Mouse (Mus musculus) heart, postnatal 14 days (tissue): ENCODE data around the gene Samd4. TPM values are rescaled to one million over a fixed set of nuclear protein-coding genes. Genes with fewer than 3 reads are reported as not detected.

ENCODE experiments used
- DNase-seq, 2 experiments: peaks; one replicate each; pipeline ENCODE4 v3.0.0; 2021 to 2022
- intact Hi-C: fragments of 180-260 bp; cut with DNase I; formaldehyde crosslinking; loops from one replicate; pipeline ENCODE4 v1.15.1; 2025
- total RNA-seq, 2 experiments: library from RNA; stranded (reverse); gene quantifications; 2 replicates each; pipeline ENCODE4 v1.2.3; 2021

Gene Samd4
- total RNA-seq, 2 experiments from 2014 or later = 53.4 to 54.8 TPM

- intact Hi-C loops = no loop called here
- DNase-seq = no peak
Observed at GRCm38 (mm10) chr14:46902498-46903087, 19.9 kb downstream of the Samd4 start.

GRCm38 (mm10) chr14:46904276-46904675 lies 21.6 kb downstream of the Samd4 start:
- intact Hi-C loops = no loop called here
- DNase-seq = no peak

- intact Hi-C loops = no loop called here
- DNase-seq = no peak
Observed at GRCm38 (mm10) chr14:46908858-46909257, 26.2 kb downstream of the Samd4 start.

DNA sequence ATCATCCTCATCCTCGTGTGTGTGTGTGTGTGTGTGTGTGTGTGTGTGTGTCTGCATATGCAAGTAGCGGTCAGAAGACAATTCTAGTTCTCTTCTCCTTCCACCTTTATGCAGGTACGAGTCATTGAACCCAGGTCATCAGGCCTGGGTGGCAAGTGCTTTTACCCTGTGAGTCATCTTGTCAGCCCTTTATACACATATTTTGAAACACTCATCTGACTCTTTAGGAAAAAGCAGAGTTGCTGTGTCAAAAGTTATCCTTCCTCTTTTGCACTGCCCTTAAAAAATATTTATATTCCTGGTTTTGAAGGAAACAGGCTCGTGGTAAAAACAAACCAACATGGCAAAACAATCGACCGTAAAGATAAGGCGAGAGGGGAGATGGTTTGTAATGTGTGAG lies 29.8 kb downstream of the Samd4 start:
- intact Hi-C loops = no loop called here
- DNase-seq = no peak

DNA sequence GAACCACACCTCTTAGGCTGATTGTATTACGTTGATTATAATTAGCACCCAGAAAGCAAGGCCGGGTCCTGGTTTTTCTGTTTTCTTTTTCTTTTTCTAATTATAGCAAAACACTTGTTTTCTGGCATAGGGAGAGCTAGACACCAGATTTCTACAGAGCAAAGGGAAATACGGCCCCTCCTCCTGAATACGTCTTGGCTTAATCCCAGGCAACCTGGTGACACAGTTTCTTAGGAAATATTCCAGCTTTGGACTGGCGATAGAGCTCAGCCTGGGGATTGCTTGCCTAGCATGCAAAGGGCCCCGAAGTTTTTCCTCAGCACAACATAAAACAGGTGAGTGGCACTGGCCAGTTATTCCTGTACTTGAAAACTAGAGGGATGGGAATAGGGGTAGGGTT lies 31.7 kb downstream of the Samd4 start:
- peak; percentile 19 to 38 for DNase-seq
- intact Hi-C loops = no loop called here

GRCm38 (mm10) chr14:46915555-46915954 lies 32.9 kb downstream of the Samd4 start:
- intact Hi-C loops = no loop called here
- no peak for DNase-seq

GRCm38 (mm10) chr14:46916581-46916980 lies 33.9 kb downstream of the Samd4 start:
- intact Hi-C loops = no loop called here
- DNase-seq = no peak

GRCm38 (mm10) chr14:46917136-46917535 lies 34.5 kb downstream of the Samd4 start:
- intact Hi-C loops = no loop called here
- no peak for DNase-seq

DNA sequence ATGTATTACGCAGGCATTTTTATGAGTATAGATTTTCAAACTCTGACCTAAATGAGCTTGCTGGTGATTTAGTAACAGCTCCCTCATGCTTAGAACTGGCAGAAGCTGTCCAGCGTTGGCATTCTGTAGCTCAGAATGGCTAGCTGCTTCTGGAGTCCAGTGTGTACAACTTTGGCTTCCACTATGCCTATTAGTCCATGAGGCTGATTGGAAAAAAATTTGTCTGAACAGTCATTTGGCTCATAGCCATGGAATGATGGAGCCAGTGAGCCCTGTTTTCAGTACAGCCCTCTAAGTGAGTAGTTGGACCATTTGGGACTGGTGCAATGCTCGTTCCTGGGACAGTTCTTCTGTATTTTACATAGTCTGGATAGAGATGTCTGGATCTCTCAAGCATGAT lies 34.9 kb downstream of the Samd4 start:
- DNase-seq = no peak
- intact Hi-C loops = no loop called here

DNA sequence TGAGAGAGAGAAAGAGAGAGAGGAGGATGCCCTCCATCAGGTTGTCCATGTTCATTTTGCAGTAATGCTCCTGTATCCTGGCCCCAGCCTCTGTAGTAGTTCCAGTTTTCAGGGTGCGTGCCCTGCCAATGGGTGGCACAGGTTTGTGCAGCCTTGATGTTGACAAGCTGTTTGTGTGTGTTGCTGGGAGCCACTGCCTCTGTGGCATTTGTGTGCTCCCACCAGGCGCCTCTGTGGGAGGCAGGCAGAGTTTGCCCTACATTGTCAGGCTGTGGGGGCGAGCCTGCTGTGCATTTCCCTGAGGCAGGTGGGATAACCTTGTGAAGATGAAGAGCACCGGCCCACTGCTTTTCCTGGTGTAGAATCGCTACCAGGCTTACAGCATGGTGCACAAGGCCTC lies 37.8 kb downstream of the Samd4 start:
- intact Hi-C loops = loop anchor here (5.0 kb wide), 1 partner anchor 33 kb away; no protein-coding TSS in a partner anchor
- DNase-seq = no peak

DNA sequence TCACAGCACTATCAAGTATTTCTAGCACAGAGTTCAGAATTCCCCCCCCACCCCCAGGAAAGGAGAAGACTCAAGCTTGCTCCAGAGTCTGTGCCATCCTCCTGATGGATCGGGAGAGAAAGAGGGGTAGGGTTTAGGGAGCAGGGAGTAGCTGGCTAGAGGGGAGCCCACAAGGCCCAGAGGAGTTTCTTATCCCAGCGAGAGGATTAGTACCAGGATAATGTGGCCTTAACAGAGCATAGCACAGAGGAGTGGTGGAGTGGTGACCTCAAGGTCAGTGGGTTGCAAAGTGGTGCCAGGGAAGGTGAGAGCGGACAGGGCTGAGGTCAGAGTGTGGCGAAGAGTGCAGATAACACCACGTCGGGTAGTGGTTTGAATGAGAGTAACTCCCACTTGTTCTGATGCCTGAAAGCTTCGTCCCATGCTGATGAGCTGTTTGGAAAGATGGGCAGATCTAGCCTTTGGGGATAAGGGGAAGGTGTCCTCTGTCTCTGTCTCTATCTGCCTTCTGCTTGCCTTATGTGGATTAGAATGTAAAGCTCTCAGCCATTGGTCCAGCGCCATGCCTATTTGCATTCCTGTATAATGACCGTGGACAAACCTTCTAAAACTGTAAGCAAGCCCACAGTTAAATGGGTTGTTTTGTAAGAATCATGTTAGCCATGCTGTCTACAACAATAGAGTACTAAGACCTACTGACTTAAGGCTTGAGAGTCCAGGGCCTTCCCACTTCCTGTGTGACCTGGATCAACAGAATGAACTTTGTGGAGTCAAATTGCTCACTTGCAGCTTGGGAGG lies 38.7 kb downstream of the Samd4 start:
- DNase-seq = no peak
- intact Hi-C loops = loop anchor here (5.0 kb wide), 1 partner anchor 34 kb away; no protein-coding TSS in a partner anchor

DNA sequence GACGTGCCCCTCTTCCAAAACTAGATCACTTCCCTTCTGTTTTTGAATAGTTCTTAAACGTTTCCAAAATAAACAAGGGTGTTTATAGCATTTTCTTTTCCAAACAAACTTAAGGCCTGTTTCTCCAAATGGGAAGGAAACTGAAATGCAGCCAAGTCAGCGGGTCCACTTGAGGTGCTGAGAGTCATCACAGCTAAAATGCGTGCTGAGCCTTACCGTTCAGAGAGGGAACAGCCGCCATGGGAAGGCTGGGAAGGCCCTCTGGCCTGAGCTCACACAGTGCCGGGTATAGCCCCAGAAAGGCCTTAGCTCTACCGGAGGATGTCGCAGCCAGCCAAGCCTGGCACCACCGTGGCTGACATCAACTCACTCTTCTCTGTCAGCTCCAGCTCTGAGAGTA lies 41.3 kb downstream of the Samd4 start:
- intact Hi-C loops = loop anchor here (5.0 kb wide), 1 partner anchor 37 kb away; no protein-coding TSS in a partner anchor
- peak; percentile 36 to 42 for DNase-seq

DNA sequence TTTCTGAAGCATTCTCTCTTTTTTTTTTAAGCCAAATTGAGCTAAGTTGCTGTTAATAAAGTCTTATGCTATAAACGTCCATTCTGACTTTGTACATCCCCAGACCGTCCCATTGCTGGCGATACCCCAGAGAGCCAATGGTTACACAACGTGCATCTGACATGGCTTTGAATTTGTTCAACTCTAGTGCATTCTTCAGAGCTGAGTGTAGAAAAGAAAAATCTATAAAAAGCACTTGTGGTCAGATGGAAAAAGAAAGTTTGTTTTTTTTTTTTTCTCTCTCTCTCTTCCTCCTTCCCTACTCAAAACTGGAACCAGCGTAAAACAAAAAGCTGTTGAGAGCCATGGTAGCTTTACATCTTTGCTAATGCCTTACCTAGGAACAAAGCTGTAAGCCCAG lies 41.8 kb downstream of the Samd4 start:
- DNase-seq = no peak

DNA sequence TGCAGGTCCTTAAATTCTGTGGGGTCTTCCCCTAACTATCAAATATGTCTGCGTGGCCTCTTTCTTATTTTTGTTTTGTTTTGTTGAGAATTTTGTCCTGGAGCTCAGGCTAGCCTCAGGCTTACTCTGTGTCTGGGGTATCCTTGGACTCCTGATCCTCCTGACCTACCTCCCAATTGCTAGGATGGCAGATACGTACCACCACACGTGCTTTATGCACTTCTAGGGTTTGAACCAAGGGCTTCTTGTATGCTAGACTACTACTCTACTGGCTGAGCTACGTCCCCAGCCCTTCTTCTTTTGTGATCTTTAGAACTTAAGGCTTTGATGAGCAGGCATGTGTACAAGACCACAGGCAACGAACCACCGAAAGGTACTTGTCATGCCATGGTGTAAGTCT lies 45.9 kb downstream of the Samd4 start:
- DNase-seq = no peak
- intact Hi-C loops = no loop called here

More for the DNA sequence above, 41.8 kb downstream of the Samd4 start:
- intact Hi-C loops = loop anchor here (5.0 kb wide), 1 partner anchor 37 kb away; no protein-coding TSS in a partner anchor

DNA sequence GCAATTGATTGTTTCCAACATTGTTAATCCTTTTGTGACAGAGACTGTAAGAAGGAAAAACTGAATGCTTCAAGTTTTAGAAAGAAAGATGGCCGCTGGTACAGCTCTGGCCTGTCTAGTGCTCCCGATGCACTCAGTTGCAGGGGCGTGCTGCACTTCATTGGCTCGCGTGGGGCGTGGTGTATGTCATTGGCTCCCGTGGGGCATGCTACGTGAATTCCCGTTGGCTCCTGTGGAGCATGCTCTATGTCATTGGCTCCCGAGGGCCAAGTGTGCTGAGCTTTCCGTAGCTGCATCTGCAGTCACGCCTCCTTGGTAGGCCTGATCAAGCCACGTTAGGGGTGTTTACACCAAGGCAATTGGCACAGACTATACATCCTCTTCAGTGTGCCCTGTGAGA lies 49.5 kb downstream of the Samd4 start:
- intact Hi-C loops = no loop called here
- DNase-seq = no peak

DNA sequence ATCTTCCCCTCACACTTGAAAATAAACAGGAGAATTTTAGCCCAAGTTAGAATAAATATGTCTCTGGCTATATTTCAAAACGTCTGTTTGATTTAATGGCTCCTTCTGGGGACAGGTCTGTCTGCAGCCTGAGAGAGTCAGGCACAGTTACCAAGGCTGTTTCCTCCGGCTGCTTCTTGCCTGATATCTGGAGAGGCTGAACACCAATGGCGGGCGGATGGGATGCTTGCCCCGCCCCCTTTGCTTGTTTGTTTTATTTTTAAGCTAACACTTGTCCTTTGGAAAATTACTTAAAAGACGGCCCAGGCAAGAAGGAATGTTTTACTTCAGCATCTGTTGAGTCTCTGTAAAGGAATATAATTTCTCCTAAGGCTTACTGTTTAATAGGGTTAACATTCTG lies 50.1 kb downstream of the Samd4 start:
- intact Hi-C loops = no loop called here
- DNase-seq = no peak

- intact Hi-C loops = no loop called here
Observed at GRCm38 (mm10) chr14:46941077-46941476, 58.4 kb downstream of the Samd4 start.

DNA sequence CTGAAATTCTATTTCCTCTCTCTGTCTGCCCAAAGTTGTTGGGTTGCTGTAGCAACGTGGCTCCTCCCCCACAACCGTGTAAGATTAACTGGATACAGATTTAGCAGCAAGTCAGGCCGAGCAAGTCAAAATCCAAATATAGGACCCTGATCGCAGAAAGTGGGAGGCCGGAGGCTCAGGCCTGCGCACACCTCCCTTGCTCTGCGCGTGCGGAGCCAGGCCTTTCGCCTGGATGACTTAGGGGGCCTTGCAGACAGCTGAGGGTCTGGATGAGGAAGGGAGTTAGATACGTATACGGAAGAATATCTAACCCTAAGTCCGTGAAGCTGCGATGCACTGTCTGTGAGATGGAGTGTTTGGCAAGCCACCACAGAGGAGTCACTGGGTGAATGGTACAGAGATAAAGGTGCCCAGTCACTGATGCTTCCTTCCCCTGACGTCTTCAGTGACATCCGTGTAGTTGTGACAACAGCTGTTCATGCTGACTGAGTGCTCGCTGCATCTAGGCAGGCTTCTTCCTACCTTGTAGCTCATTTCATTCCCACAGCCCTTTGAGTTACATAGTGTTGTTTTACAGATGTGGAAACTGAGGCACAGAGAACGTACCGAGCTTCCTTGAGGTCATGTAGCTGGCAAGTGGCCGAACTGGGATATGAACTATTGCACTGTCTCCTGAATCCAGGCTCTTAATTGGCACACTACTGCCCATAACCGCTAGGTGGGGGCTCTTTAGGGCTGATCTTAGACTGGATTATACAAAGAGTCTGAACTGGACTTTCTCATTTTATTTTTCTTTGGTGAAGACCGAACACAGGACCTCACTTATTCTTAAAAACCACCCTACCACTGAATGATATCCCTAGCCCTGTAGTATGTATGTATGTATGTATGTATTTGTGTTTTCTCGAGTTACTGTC lies 59.5 kb downstream of the Samd4 start:
- intact Hi-C loops = no loop called here

More at GRCm38 (mm10) chr14:46941077-46941476, 58.4 kb downstream of the Samd4 start:
- DNase-seq = no peak

DNA sequence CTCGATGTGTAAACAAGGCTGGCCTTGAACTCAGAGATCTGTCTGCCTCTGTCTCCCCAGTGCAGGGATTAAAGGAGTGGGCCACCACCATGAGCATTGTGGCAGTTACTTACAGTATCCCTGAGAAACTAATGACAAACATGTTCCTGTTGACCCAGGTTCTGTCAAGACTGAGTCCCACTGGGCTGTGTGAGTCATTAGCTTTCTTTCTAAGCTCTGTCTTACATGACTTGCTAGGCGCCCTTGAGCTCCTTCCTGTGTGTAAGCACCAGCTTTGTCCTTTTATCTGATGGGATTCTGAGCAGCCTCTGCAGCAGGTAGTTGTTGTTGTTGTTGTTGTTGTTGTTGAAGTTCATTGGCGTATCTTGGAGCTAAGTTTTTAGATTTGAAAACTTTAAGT lies 61.8 kb downstream of the Samd4 start:
- DNase-seq = no peak
- intact Hi-C loops = no loop called here

More for the DNA sequence above, 59.5 kb downstream of the Samd4 start:
- DNase-seq = peak; percentile 55 to 64

- intact Hi-C loops = no loop called here
- DNase-seq = no peak
Observed at GRCm38 (mm10) chr14:46945903-46946490, 63.3 kb downstream of the Samd4 start.
